Mouse (Mus musculus) thymus, adult 2 months (tissue): ENCODE results near the gene Glipr1. TPM values are rescaled to one million over a fixed set of nuclear protein-coding genes. Genes with fewer than 3 reads are reported as not detected.
A peak's percentile ranks its signal among the peaks of the same experiment; 100 is the strongest.

Experiments
- DNase-seq: peaks from one replicate; pipeline ENCODE4 v3.0.0; 2021
- H3K27ac ChIP-seq: fragments of 200-500 bp; 2 replicates; pipeline ENCODE4 v1.5.1; 2012; ENCODE audit warnings: low read length, control low read depth; ENCODE audit not compliant: control insufficient read depth, insufficient read depth
- H3K27me3 ChIP-seq: fragments of 200-500 bp; 2 replicates; pipeline ENCODE4 v1.6.1; 2012; ENCODE audit warnings: mild to moderate bottlenecking, low read length, moderate library complexity, mixed read lengths; ENCODE audit not compliant: control insufficient read depth, insufficient read depth
- H3K36me3 ChIP-seq: fragments of 200-500 bp; 2 replicates; pipeline ENCODE4 v1.6.1; 2012; ENCODE audit warnings: mild to moderate bottlenecking, low read length, moderate library complexity; ENCODE audit not compliant: control insufficient read depth, insufficient read depth
- H3K4me1 ChIP-seq: fragments of 200-500 bp; replicated peaks from 2 replicates; pipeline ENCODE4 v1.6.1; 2012; ENCODE audit warnings: low read length; ENCODE audit not compliant: control insufficient read depth, insufficient read depth
- H3K4me3 ChIP-seq: fragments of 200-500 bp; 2 replicates; pipeline ENCODE4 v1.5.1; 2012; ENCODE audit warnings: mild to moderate bottlenecking, low read length, control low read depth, moderate library complexity; ENCODE audit not compliant: control insufficient read depth, insufficient read depth
- CTCF ChIP-seq: fragments of 200-500 bp; IDR thresholded peaks from 2 replicates; pipeline ENCODE4 v1.5.1; 2012; ENCODE audit warnings: mild to moderate bottlenecking, control low read depth, low read length, moderate library complexity, borderline replicate concordance; ENCODE audit not compliant: control insufficient read depth, poor library complexity, insufficient read depth; ENCODE audit errors: extremely low read depth
- POLR2A ChIP-seq: fragments of 200-500 bp; IDR thresholded peaks from 2 replicates; pipeline ENCODE4 v1.6.1; 2012; ENCODE audit warnings: mild to moderate bottlenecking, low read length, control low read depth, moderate library complexity; ENCODE audit not compliant: control insufficient read depth, poor library complexity, insufficient read depth; ENCODE audit errors: extremely low read depth
- WGBS: fragments of 180-500 bp; shearing (Covaris S2); methylation state at CpG from one replicate; pipeline ENCODE4 v1.1.7; 2018; 5-methylcytosine and 5-hydroxymethylcytosine counted together
- polyA plus RNA-seq: library from polyadenylated mRNA; depleted of rRNA; stranded (reverse); fragments of >200 nt; gene quantifications from 2 replicates; pipeline ENCODE4 v1.2.3, GENCODE M21; 2012

The Glipr1 gene
- polyA plus RNA-seq, 1 experiment: 62.2 TPM

DNA sequence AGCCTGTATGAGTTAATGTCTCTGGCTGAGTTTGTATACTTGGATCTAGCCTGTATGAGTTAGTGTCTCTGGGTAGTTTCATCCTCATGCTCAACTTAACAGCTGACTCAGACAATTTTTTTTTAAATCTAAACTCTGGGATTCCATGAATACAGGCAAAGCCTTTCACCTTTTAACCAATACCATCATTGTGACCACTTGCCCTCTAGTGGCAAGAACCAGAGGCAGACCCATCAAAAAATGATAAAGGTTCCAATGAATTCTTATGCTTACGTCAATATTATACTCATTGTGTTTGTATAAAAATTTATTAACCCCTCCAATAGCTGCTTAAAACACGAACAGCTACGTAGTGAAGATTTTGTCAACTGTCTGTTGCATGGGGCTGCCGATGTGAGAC is 36.0 kb downstream of the Glipr1 start:
- DNase-seq: no peak
- no peaks in the 10 kb centered on the region for H3K4me1 ChIP-seq
- no peaks in the 10 kb centered on the region for H3K27me3 ChIP-seq
- 72% methylated on average over 4 of the region's 4 CpGs for WGBS
- TF ChIP-seq CTCF (no peak), POLR2A (no peak)
- no peak overlapping the region for H3K27ac ChIP-seq
- H3K36me3 ChIP-seq: no peaks in the 10 kb centered on the region
- no peak overlapping the region for H3K4me3 ChIP-seq

GRCm38 (mm10) chr10:111960459-111960858 is 42.0 kb downstream of the Glipr1 start:
- DNase-seq: no peak
- Histone ChIP-seq H3K27me3 (no peaks in the 10 kb centered on the region), H3K4me1 (no peaks in the 10 kb centered on the region), H3K36me3 (no peaks in the 10 kb centered on the region), H3K27ac (no peak overlapping the region), H3K4me3 (no peak overlapping the region)
- no peak for TF ChIP-seq POLR2A
- TF ChIP-seq CTCF: no peak
- WGBS: 69% methylated on average over 6 of the region's 6 CpGs

GRCm38 (mm10) chr10:111959353-111959752 is 43.1 kb downstream of the Glipr1 start:
- Histone ChIP-seq H3K27ac (no peak overlapping the region), H3K4me3 (no peak overlapping the region), H3K27me3 (no peaks in the 10 kb centered on the region), H3K4me1 (no peaks in the 10 kb centered on the region), H3K36me3 (no peaks in the 10 kb centered on the region)
- WGBS: 69% methylated on average over 2 of the region's 2 CpGs
- no peak for DNase-seq
- TF ChIP-seq POLR2A: no peak
- no peak for TF ChIP-seq CTCF

DNA sequence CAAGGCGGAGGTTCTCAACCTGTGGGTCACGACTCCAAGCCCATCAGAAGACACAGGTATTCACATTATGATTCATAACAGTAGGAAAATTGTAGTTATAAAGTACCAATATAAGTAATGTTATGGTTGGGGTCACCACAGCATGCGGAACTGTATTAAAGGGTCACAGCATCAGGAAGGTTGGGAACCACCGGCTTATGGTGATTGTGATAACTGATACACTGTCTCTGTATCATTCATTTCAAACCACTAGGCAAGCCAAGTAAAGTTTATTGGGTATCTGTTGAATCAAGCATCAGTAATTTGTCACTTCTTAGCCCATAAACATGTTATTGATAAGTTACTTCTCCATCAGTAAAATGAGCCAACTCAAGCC is 44.4 kb downstream of the Glipr1 start:
- DNase-seq: no peak
- H3K4me3 ChIP-seq: no peak overlapping the region
- 39% methylated on average over 4 of the region's 4 CpGs for WGBS
- no peak overlapping the region for H3K27ac ChIP-seq
- no peaks in the 10 kb centered on the region for H3K36me3 ChIP-seq
- no peaks in the 10 kb centered on the region for H3K4me1 ChIP-seq
- H3K27me3 ChIP-seq: no peaks in the 10 kb centered on the region
- TF ChIP-seq CTCF (no peak), POLR2A (no peak)

DNA sequence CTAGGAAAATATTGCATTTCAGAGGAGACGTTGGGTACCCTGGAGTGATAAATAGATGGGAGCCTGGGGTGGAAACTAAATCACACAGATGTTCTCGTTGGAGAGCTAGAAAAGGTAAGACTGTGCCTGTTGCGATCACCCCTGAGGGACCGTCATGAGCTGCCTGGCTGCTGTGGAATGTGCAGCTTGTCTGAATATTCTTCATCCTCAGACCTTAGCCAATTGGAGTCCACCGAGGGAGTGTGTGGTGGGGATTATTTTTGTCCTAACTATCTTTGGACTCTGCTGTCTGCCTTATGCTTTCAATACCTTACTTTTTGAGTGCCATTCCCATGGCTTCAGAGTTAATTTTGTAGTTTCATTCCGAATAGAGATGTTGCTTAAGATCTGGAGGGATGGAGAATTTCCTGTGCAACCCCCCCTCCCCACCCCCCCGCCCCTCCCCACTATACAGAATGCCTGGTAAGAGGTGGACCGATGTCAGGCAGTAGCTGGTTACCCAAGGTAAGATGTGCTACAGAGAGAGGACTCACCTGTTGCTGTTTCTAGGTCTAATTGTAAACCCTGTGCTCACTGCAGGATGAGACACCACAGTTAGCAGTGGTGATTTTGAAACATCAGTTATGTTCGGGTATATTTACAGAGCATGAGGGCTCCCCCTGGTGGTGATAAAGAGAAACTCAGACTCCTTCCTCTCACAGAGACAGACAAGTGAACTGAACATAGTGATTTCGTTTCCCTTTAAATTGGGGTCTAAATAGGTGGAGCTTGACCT is 45.0 kb downstream of the Glipr1 start:
- Histone ChIP-seq H3K36me3 (no peaks in the 10 kb centered on the region), H3K4me3 (no peak overlapping the region), H3K27me3 (no peaks in the 10 kb centered on the region), H3K27ac (no peak overlapping the region), H3K4me1 (no peaks in the 10 kb centered on the region)
- DNase-seq: peak; percentile 51
- no peak for TF ChIP-seq POLR2A
- no peak for TF ChIP-seq CTCF
- 69% methylated on average over 10 of the region's 10 CpGs for WGBS

- no peak overlapping the region for H3K27ac ChIP-seq
- H3K36me3 ChIP-seq: no peaks in the 10 kb centered on the region
- DNase-seq: no peak
- no peaks in the 10 kb centered on the region for H3K4me1 ChIP-seq
- TF ChIP-seq POLR2A: no peak
- TF ChIP-seq CTCF: no peak
- no peaks in the 10 kb centered on the region for H3K27me3 ChIP-seq
- WGBS: 94% methylated on average over 2 of the region's 2 CpGs
- no peak overlapping the region for H3K4me3 ChIP-seq
These were observed 46.6 kb downstream of the Glipr1 start for GRCm38 (mm10) chr10:111955836-111956235.
